Mouse (Mus musculus): ENCODE data around the gene Pcca. TPM values are rescaled to one million over a fixed set of nuclear protein-coding genes. Genes with fewer than 3 reads are reported as not detected.

The Pcca gene
- polyA plus RNA-seq, 1 experiment from 2014 or later: 22.0 TPM

- Histone ChIP-seq H3K27me3 (0 out of 2 replicates have a peak, but pooled peaks cover 2% of the 10 kb centered on the region), H3K36me3 (no peaks in the 10 kb centered on the region), H3K9ac (no peak overlapping the region), H3K9me3 (replicated peaks) (no peaks in the 10 kb centered on the region), H3K4me2 (replicated peaks) (no peak overlapping the region), H3K4me1 (peaks cover 13% of the 10 kb centered on the region), H3K4me3 (replicated peaks) (no peak overlapping the region), H3K27ac (replicated peaks) (no peak overlapping the region)
- ATAC-seq (ENCODE audit: insufficient number of reproducible peaks, low FRiP score, low TSS enrichment, low read depth): no peak
- WGBS: 88% methylated on average over 3 of the region's 3 CpGs
These were observed 343.7 kb downstream of the Pcca start for GRCm38 (mm10) chr14:122877787-122878186.

- WGBS: 69% methylated on average over 7 of the region's 7 CpGs
- H3K4me3 ChIP-seq (replicated peaks): no peak overlapping the region
- H3K9me3 ChIP-seq (replicated peaks): no peaks in the 10 kb centered on the region
- no peak overlapping the region for H3K9ac ChIP-seq
- no peak overlapping the region for H3K4me2 ChIP-seq (replicated peaks)
- peaks cover 18% of the 10 kb centered on the region for H3K4me1 ChIP-seq
- no peak overlapping the region for H3K27ac ChIP-seq (replicated peaks)
- no peak for ATAC-seq (ENCODE audit: insufficient number of reproducible peaks, low FRiP score, low TSS enrichment, low read depth)
- H3K27me3 ChIP-seq: no peaks in the 10 kb centered on the region
- no peaks in the 10 kb centered on the region for H3K36me3 ChIP-seq
These were observed 346.2 kb downstream of the Pcca start for GRCm38 (mm10) chr14:122880291-122880690.

- Histone ChIP-seq H3K36me3 (no peaks in the 10 kb centered on the region), H3K4me1 (peaks cover 18% of the 10 kb centered on the region), H3K4me2 (replicated peaks) (no peak overlapping the region), H3K27me3 (no peaks in the 10 kb centered on the region), H3K27ac (replicated peaks) (no peak overlapping the region), H3K9ac (no peak overlapping the region), H3K9me3 (replicated peaks) (no peaks in the 10 kb centered on the region), H3K4me3 (replicated peaks) (no peak overlapping the region)
- no peak for ATAC-seq (ENCODE audit: insufficient number of reproducible peaks, low FRiP score, low TSS enrichment, low read depth)
- WGBS: 61% methylated on average over 2 of the region's 2 CpGs
These were observed 347.6 kb downstream of the Pcca start for GRCm38 (mm10) chr14:122881699-122882098.

GRCm38 (mm10) chr14:122882201-122882639 is 348.1 kb downstream of the Pcca start:
- Histone ChIP-seq H3K27ac (replicated peaks) (no peak overlapping the region), H3K36me3 (no peaks in the 10 kb centered on the region), H3K4me3 (replicated peaks) (no peak overlapping the region), H3K4me2 (replicated peaks) (no peak overlapping the region), H3K27me3 (no peaks in the 10 kb centered on the region), H3K9ac (no peak overlapping the region), H3K4me1 (peaks cover 18% of the 10 kb centered on the region), H3K9me3 (replicated peaks) (no peaks in the 10 kb centered on the region)
- no peak for ATAC-seq (ENCODE audit: insufficient number of reproducible peaks, low FRiP score, low TSS enrichment, low read depth)
- 44% methylated on average over 9 of the region's 9 CpGs for WGBS

- 67% methylated on average over 7 of the region's 7 CpGs for WGBS
- H3K4me3 ChIP-seq (replicated peaks): no peak overlapping the region
- ATAC-seq (ENCODE audit: insufficient number of reproducible peaks, low FRiP score, low TSS enrichment, low read depth): no peak
- H3K4me2 ChIP-seq (replicated peaks): no peak overlapping the region
- no peaks in the 10 kb centered on the region for H3K27me3 ChIP-seq
- H3K36me3 ChIP-seq: no peaks in the 10 kb centered on the region
- H3K4me1 ChIP-seq: peaks cover 18% of the 10 kb centered on the region
- no peak overlapping the region for H3K27ac ChIP-seq (replicated peaks)
- no peaks in the 10 kb centered on the region for H3K9me3 ChIP-seq (replicated peaks)
- no peak overlapping the region for H3K9ac ChIP-seq
These were observed 348.8 kb downstream of the Pcca start for GRCm38 (mm10) chr14:122882795-122883409.

- WGBS: 61% methylated on average over 4 of the region's 4 CpGs
- no peak overlapping the region for H3K4me2 ChIP-seq (replicated peaks)
- no peak overlapping the region for H3K27ac ChIP-seq (replicated peaks)
- ATAC-seq (ENCODE audit: insufficient number of reproducible peaks, low FRiP score, low TSS enrichment, low read depth): no peak
- no peak overlapping the region for H3K9ac ChIP-seq
- no peaks in the 10 kb centered on the region for H3K27me3 ChIP-seq
- H3K9me3 ChIP-seq (replicated peaks): no peaks in the 10 kb centered on the region
- no peaks in the 10 kb centered on the region for H3K36me3 ChIP-seq
- peaks cover 18% of the 10 kb centered on the region for H3K4me1 ChIP-seq
- H3K4me3 ChIP-seq (replicated peaks): no peak overlapping the region
These were observed 349.3 kb downstream of the Pcca start for GRCm38 (mm10) chr14:122883410-122883806.

- WGBS: 41% methylated on average over 10 of the region's 10 CpGs
- no peak overlapping the region for H3K4me3 ChIP-seq (replicated peaks)
- no peak overlapping the region for H3K9ac ChIP-seq
- no peaks in the 10 kb centered on the region for H3K9me3 ChIP-seq (replicated peaks)
- no peaks in the 10 kb centered on the region for H3K27me3 ChIP-seq
- no peaks in the 10 kb centered on the region for H3K36me3 ChIP-seq
- ATAC-seq (ENCODE audit: insufficient number of reproducible peaks, low FRiP score, low TSS enrichment, low read depth): no peak
- no peak overlapping the region for H3K4me2 ChIP-seq (replicated peaks)
- H3K4me1 ChIP-seq: peaks cover 18% of the 10 kb centered on the region
- H3K27ac ChIP-seq (replicated peaks): no peak overlapping the region
These were observed 349.9 kb downstream of the Pcca start for GRCm38 (mm10) chr14:122883821-122884584.

- no peaks in the 10 kb centered on the region for H3K27me3 ChIP-seq
- no peak overlapping the region for H3K4me2 ChIP-seq (replicated peaks)
- no peak overlapping the region for H3K27ac ChIP-seq (replicated peaks)
- H3K9ac ChIP-seq: no peak overlapping the region
- H3K9me3 ChIP-seq (replicated peaks): no peaks in the 10 kb centered on the region
- 85% methylated on average over 7 of the region's 7 CpGs for WGBS
- H3K4me3 ChIP-seq (replicated peaks): no peak overlapping the region
- H3K36me3 ChIP-seq: no peaks in the 10 kb centered on the region; the same call in 1 of the 2 replicates
- no peak for ATAC-seq (ENCODE audit: insufficient number of reproducible peaks, low FRiP score, low TSS enrichment, low read depth)
- peaks cover 18% of the 10 kb centered on the region for H3K4me1 ChIP-seq
These were observed 351.8 kb downstream of the Pcca start for GRCm38 (mm10) chr14:122885893-122886292.

GRCm38 (mm10) chr14:122887278-122887677 is 353.2 kb downstream of the Pcca start:
- H3K27ac ChIP-seq (replicated peaks): no peak overlapping the region
- 79% methylated on average over 1 of the region's 1 CpGs for WGBS
- ATAC-seq (ENCODE audit: insufficient number of reproducible peaks, low FRiP score, low TSS enrichment, low read depth): no peak
- no peak overlapping the region for H3K9ac ChIP-seq
- H3K36me3 ChIP-seq: no peaks in the 10 kb centered on the region; the same call in 1 of the 2 replicates
- H3K9me3 ChIP-seq (replicated peaks): no peaks in the 10 kb centered on the region
- no peak overlapping the region for H3K4me2 ChIP-seq (replicated peaks)
- H3K27me3 ChIP-seq: no peaks in the 10 kb centered on the region
- H3K4me3 ChIP-seq (replicated peaks): no peak overlapping the region
- H3K4me1 ChIP-seq: peaks cover 10% of the 10 kb centered on the region

- no peaks in the 10 kb centered on the region; the same call in 1 of the 2 replicates for H3K36me3 ChIP-seq
- peaks cover 4% of the 10 kb centered on the region; the same call in 1 of the 2 replicates for H3K4me1 ChIP-seq
- H3K27ac ChIP-seq (replicated peaks): no peak overlapping the region
- no peak overlapping the region for H3K4me2 ChIP-seq (replicated peaks)
- no peaks in the 10 kb centered on the region for H3K9me3 ChIP-seq (replicated peaks)
- no peaks in the 10 kb centered on the region for H3K27me3 ChIP-seq
- H3K4me3 ChIP-seq (replicated peaks): no peak overlapping the region
- no peak for ATAC-seq (ENCODE audit: insufficient number of reproducible peaks, low FRiP score, low TSS enrichment, low read depth)
- WGBS: 83% methylated on average over 3 of the region's 3 CpGs
- no peak overlapping the region for H3K9ac ChIP-seq
These were observed 353.8 kb downstream of the Pcca start for GRCm38 (mm10) chr14:122887702-122888479.

- Histone ChIP-seq H3K27ac (replicated peaks) (no peak overlapping the region), H3K9me3 (replicated peaks) (no peaks in the 10 kb centered on the region), H3K27me3 (no peaks in the 10 kb centered on the region), H3K4me2 (replicated peaks) (no peak overlapping the region), H3K36me3 (no peaks in the 10 kb centered on the region; the same call in 1 of the 2 replicates), H3K9ac (no peak overlapping the region), H3K4me3 (replicated peaks) (no peak overlapping the region), H3K4me1 (no peaks in the 10 kb centered on the region)
- no peak for ATAC-seq (ENCODE audit: insufficient number of reproducible peaks, low FRiP score, low TSS enrichment, low read depth)
- 79% methylated on average over 1 of the region's 1 CpGs for WGBS
These were observed 354.4 kb downstream of the Pcca start for GRCm38 (mm10) chr14:122888480-122888872.
